Mouse (Mus musculus) embryo, embryonic 11 days (tissue): ENCODE measurements around the gene Tnik.

Experiments
- DNase-seq: peaks from one replicate; pipeline ENCODE4 v3.0.0-alpha.2; 2015

Gene Tnik

GRCm38 (mm10) chr3:28554934-28555333, 291.9 kb downstream of the Tnik start:
- no peak for DNase-seq

DNA sequence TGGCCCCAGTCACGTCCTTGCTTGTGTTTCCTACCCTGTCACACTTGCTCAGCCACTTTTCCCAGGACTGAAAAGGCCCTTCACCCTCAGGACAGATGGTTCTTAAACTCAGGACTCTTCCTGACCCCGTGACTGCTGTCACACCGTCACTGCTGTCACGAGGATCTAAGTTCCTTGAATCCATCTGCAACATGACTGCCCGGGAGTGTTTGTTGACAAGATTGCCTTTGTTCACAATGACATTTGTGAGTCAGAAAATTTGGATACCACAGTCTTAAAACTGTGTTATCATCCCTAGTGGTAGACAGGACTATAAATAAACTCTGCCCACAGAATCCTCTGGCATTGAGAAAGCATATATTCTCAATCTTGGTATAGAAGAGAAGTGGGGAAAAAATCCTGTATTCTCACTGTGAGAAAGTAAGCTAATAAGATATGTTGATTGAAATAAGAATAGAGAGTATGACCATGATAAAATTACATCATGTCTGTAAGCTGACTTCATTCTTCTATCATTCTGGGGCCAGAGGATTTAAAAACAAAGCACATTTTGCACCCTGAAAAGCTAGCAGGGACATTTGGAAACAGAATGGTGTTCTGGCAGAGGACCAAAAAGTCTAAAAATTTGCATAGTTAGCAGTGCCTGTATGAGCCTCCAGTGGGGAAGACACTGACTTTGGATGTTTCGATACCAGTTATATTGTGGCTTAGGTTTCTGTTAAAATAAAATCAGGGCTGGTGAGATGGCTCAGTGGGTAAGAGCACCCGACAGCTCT, 293.0 kb downstream of the Tnik start:
- DNase-seq: no peak

- DNase-seq: no peak
Measured at GRCm38 (mm10) chr3:28558328-28558871, 295.4 kb downstream of the Tnik start.

DNA sequence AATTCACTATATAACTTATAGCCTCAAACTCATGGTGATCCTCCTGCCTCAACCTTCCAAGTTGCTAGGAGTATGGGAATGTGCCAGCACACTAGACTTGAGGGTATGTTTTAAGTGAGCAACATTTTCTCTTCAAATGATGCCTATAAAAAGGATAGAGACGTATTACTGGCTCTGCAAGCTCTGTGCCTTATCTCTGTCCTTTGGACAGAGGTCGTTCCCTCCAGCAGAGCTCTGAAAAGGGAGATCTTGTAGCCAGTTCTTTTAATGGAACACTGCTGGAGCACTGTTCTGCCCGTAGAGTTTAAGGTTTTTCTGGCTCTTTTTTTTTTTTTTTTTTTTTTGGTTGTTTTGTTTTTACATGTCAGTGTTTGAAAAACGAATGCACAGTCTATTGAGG, 298.4 kb downstream of the Tnik start:
- no peak for DNase-seq

- peak; percentile 59 for DNase-seq
Measured at GRCm38 (mm10) chr3:28562612-28563332, 299.8 kb downstream of the Tnik start.

DNA sequence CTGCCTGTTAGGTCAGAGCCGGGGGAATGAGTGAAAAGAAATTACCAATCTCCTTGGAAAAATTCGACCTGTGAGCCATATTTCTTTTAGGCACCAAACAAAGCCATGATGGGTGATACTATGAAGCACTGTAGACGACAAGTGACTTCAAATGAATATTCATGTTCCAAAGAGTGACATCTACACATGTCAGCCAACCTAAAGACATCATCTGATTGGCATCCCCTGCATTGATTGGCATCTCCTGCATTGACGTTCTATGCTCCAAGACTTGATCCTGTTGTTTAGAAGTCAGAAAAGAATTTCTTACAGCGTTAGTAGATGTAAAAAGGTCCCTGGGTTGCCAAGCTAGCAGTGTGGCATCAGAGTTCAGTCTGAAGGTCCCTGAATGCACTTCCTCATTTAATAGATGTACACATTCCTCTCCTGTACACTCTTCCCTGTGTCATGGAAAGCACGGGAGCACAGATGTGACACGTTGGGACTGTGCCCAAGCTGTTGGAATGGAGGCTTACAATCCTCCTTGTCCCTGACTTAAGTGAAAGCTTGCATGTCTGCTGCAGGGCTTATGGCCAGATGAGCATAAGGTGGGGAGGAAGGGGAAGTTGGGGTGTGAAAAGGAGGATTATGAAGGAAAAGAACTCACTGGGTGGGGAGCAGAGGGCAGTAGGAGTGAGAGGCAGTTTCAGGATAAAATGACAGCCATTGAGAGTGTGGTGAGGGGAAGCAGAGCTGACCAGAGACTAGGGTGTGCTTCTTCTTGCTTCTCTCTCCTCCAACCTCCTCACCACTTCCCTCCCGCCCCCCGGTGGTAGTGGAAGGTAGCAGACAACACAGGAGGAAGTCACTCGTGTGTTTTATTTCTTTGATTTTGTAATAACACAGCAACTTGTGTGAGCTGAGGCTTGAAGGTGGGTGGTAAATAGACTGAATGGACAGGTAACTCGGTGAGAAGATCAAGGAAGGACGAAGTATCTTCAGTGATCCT, 301.6 kb downstream of the Tnik start:
- no peak for DNase-seq

GRCm38 (mm10) chr3:28577301-28577700, 314.3 kb downstream of the Tnik start:
- peak; percentile 59 for DNase-seq

DNA sequence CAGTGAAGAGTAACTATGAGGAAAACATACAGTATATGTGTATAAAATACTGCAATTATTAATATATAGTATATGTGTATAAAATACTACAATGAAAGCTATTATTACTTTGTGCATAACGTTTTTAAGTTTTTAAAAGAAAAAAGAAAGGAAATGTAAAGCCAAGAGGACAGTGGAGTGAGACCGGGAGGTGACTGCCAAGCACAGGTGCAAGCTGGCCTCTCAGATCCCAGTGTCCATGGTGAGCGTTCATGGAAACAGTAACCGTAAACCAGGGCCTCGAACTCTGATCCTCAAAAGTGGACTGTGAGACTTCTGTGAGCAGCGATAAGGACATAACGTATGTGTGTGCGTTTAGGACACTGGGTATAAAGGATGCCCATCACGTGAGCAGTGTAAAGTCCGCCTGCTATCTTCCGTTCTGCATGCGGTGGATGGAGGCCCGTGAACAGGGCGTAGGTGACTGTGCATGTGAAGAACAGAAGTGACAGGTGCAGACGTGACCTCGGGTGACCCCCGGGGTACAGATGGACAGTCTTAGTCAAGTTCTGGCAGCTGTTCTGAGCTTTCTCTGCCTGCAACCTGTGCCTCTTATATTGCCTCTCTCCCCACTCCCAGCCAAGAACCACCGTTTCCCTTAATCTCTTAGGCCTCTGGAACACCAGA, 316.1 kb downstream of the Tnik start:
- DNase-seq: no peak

- no peak for DNase-seq
Measured at GRCm38 (mm10) chr3:28585750-28586465, 322.9 kb downstream of the Tnik start.

- DNase-seq: no peak
Measured at GRCm38 (mm10) chr3:28587808-28588207, 324.8 kb downstream of the Tnik start.

DNA sequence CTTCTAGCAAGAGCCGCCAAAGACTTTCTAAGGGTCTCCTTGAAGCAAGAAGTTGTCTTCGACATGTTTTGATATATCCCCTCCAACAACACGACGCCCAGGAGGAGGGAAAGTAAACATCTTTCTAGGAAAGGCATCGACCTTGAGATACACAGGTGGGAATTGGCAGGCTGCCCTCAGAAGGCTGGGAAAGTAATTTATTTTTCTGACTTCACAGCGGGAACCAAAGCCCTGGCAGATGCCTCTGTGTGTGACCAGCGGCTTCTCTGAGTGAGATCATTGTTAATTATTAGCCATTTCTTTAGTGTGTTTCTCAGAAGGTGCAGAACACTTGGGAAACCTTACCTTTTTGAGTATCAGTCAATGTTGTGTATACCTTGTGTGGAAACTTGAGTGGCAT, 328.3 kb downstream of the Tnik start:
- DNase-seq: peak; percentile 33

- no peak for DNase-seq
Measured at GRCm38 (mm10) chr3:28593922-28594321, 330.9 kb downstream of the Tnik start.

DNA sequence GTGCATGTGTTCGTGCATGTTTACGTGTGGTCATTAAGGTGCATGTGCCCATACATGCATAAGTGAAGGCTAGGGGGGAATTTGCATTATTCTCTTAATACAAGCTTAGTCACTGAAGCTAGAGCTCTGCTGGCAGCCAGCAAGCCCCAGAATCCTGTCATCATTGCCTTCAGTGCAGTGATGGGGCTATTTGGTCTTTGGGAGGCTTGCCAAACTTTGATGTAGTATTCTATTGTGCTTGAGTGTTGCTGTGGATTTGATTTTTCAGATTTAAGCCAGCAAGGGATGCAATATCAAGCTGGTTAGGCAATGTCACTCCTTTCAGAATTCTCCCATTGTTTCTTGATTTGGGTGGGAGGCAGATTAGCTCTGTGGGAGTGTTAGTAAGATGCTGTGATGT, 336.5 kb downstream of the Tnik start:
- DNase-seq: no peak

GRCm38 (mm10) chr3:28606741-28607140, 343.7 kb downstream of the Tnik start:
- peak; percentile 22 for DNase-seq

DNA sequence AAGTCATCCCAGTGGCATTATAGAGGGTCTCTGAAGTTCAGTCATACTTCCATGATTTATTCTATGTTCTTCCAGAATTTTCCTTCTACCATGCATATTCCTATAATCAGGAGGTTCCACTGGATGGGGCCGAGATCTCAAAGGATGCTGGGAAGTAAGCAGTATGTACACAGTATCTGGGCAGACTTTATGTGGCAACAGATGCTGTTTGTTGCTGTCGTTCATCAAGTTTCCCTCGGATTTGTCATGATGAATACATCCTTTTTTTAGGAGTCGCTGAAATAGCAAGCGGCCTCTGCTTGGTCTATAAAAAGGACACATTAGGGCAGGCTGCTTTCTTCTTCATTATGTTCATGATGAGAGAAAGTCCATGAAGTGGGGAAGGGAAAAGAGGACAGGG, 349.3 kb downstream of the Tnik start:
- DNase-seq: no peak

GRCm38 (mm10) chr3:28616386-28616785, 353.4 kb downstream of the Tnik start:
- no peak for DNase-seq

GRCm38 (mm10) chr3:28617008-28617627, 354.1 kb downstream of the Tnik start:
- DNase-seq: no peak

DNA sequence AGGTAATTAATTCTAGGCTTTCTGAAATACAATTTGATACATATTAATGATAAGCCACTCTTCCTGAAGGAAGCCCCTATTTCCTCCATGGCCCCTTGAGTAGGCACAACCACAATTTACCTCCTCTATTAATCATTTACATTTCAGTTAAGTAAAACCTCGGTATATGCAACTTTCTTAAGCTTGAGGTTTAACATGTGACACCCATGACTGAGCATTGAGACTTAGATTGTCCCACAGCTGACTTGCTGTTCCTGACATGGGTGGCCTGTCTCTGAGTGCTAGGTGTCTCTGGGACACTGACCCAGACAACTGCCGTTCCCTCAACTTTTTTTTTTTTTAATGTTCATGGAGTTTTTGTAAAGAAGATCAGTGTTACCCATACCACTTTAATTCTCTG, 358.8 kb downstream of the Tnik start:
- DNase-seq: no peak

GRCm38 (mm10) chr3:28626816-28627215, 363.8 kb downstream of the Tnik start:
- no peak for DNase-seq

DNA sequence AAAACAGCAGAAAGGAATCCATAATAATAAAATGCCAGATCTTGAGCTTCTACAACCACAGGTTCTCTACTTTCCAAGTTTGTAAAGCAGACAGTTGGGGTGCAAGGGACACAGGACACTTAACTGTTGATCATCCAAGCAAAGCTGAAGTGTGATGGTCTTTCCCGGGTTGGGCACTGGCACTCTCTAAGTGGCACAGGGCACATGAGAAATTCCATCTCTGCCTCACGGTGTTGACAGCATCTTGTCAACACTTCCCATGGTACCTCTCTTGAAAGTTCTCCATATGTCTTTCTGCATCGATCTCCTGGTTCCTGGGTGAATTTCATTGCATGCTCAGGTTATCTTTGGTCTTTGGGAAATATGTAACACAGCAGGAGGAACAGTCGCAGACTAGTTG, 373.8 kb downstream of the Tnik start:
- DNase-seq: no peak

DNA sequence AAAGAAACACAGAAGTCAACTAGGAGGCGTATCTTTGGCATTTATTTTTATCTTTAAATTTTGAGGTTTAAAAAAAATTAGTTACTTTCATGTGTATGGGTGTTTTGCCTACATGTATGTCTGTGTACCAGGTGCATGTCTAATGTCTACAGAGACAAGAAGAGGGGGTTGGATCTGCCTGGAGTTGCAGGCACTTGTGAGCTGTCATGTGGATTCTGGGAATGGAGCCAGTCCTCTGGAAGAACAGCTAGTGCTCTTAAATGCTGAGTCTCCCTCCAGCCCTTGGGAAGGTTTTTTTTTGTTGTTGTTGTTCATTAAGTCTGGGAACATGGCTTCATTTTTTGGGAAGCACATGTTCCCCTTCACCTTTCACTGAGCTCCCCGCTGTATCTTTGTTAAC, 375.9 kb downstream of the Tnik start:
- no peak for DNase-seq
